Mouse (Mus musculus) limb, embryonic 12.5 days (tissue): ENCODE data around the gene Ccne1. TPM values are rescaled to one million over a fixed set of nuclear protein-coding genes. Genes with fewer than 3 reads are reported as not detected.

Source experiments
- ATAC-seq: fragments of 200-750 bp; cut with Nextera tagmentation; 2 replicates; pipeline ENCODE4 v1.8.0; 2017; ENCODE audit warnings: low read depth, moderate TSS enrichment; ENCODE audit not compliant: insufficient number of reproducible peaks, insufficient read depth, low FRiP score, low TSS enrichment
- H3K27ac ChIP-seq: fragments of 300-500 bp; sonication (generic); 2 replicates; pipeline ENCODE4 v1.5.1; 2016; ENCODE audit warnings: mild to moderate bottlenecking, moderate library complexity
- H3K27me3 ChIP-seq: fragments of 300-500 bp; sonication (generic); 2 replicates; pipeline ENCODE4 v1.6.1; 2016; ENCODE audit warnings: mild to moderate bottlenecking, moderate library complexity
- H3K36me3 ChIP-seq: fragments of 300-500 bp; sonication (generic); 2 replicates; pipeline ENCODE4 v1.6.1; 2016; ENCODE audit warnings: mild to moderate bottlenecking, moderate library complexity
- H3K4me1 ChIP-seq: fragments of 300-500 bp; sonication (generic); replicated peaks from 2 replicates; pipeline ENCODE4 v1.6.1; 2016
- H3K4me2 ChIP-seq: fragments of 300-500 bp; sonication (generic); 2 replicates; pipeline ENCODE4 v1.6.1; 2016; ENCODE audit warnings: mild to moderate bottlenecking, moderate library complexity
- H3K4me3 ChIP-seq: fragments of 300-500 bp; sonication (generic); replicated peaks from 2 replicates; pipeline ENCODE4 v1.5.1; 2016; ENCODE audit warnings: mild to moderate bottlenecking
- H3K9ac ChIP-seq: fragments of 300-500 bp; sonication (generic); replicated peaks from 2 replicates; pipeline ENCODE4 v1.6.1; 2016; ENCODE audit warnings: mild to moderate bottlenecking, moderate library complexity
- H3K9me3 ChIP-seq: fragments of 300-500 bp; sonication (generic); 2 replicates; pipeline ENCODE4 v1.6.1; 2016; ENCODE audit warnings: mild to moderate bottlenecking, moderate library complexity
- WGBS: fragments of 180-500 bp; shearing (Covaris S2); methylation state at CpG from one replicate; pipeline ENCODE4 v1.1.7; 2016; 5-methylcytosine and 5-hydroxymethylcytosine counted together
- polyA plus RNA-seq: library from polyadenylated mRNA; unstranded; fragments of >200 nt; fragmentation: Nextera tagmentation; extraction: Ambion mirVana; gene quantifications from 2 replicates; pipeline ENCODE4 v1.2.1, GENCODE M21; 2016

The Ccne1 gene
- polyA plus RNA-seq, 1 experiment from 2014 or later = 85.6 TPM

GRCm38 (mm10) chr7:38075487-38075886 is 31.8 kb downstream of the Ccne1 start:
- Histone ChIP-seq H3K4me3 (no peak overlapping the region), H3K4me1 (peaks cover 5% of the 10 kb centered on the region; the same call in 1 of the 2 replicates), H3K4me2 (no peak overlapping the region), H3K27ac (no peak overlapping the region), H3K9ac (no peak overlapping the region), H3K27me3 (peaks cover 17% of the 10 kb centered on the region; the same call in 1 of the 2 replicates), H3K36me3 (no peaks in the 10 kb centered on the region), H3K9me3 (no peaks in the 10 kb centered on the region)
- ATAC-seq = no peak
- WGBS = 64% methylated on average over 6 of the region's 6 CpGs

- Histone ChIP-seq H3K27me3 (peaks cover 17% of the 10 kb centered on the region; the same call in 1 of the 2 replicates), H3K4me1 (peaks cover 5% of the 10 kb centered on the region; the same call in 1 of the 2 replicates), H3K9ac (no peak overlapping the region), H3K4me3 (peak overlapping the region; percentile 17; the same call in 1 of the 2 replicates), H3K4me2 (peak overlapping the region; percentile 51), H3K36me3 (no peaks in the 10 kb centered on the region), H3K27ac (no peak overlapping the region), H3K9me3 (no peaks in the 10 kb centered on the region)
- ATAC-seq = no peak
- WGBS = 46% methylated on average over 10 of the region's 10 CpGs
These were observed 32.4 kb downstream of the Ccne1 start for GRCm38 (mm10) chr7:38074920-38075319.

GRCm38 (mm10) chr7:38074514-38074913 is 32.8 kb downstream of the Ccne1 start:
- H3K4me3 ChIP-seq = peak overlapping the region; percentile 17; the same call in 1 of the 2 replicates
- H3K4me2 ChIP-seq = peak overlapping the region; percentile 51
- no peaks in the 10 kb centered on the region for H3K9me3 ChIP-seq
- ATAC-seq = no peak
- whole genome bisulfite sequencing = 2% methylated on average over 14 of the region's 14 CpGs
- H3K4me1 ChIP-seq = peaks cover 5% of the 10 kb centered on the region; the same call in 1 of the 2 replicates
- no peaks in the 10 kb centered on the region for H3K36me3 ChIP-seq
- peaks cover 17% of the 10 kb centered on the region; the same call in 1 of the 2 replicates for H3K27me3 ChIP-seq
- H3K27ac ChIP-seq = no peak overlapping the region
- no peak overlapping the region for H3K9ac ChIP-seq

- Histone ChIP-seq H3K36me3 (no peaks in the 10 kb centered on the region), H3K27ac (no peak overlapping the region), H3K9ac (no peak overlapping the region), H3K4me2 (0 out of 2 replicates have a peak overlapping the region, but pooled peaks have one; percentile 51), H3K9me3 (no peaks in the 10 kb centered on the region), H3K4me1 (peaks cover 5% of the 10 kb centered on the region; the same call in 1 of the 2 replicates), H3K27me3 (peaks cover 17% of the 10 kb centered on the region; the same call in 1 of the 2 replicates), H3K4me3 (no peak overlapping the region)
- peak; percentile 56 for ATAC-seq
- 26% methylated on average over 3 of the region's 3 CpGs for WGBS
These were observed 33.6 kb downstream of the Ccne1 start for GRCm38 (mm10) chr7:38073782-38074181.

GRCm38 (mm10) chr7:38071065-38071464 is 36.3 kb downstream of the Ccne1 start:
- Histone ChIP-seq H3K27me3 (peaks cover 17% of the 10 kb centered on the region; the same call in 1 of the 2 replicates), H3K4me3 (no peak overlapping the region), H3K36me3 (no peaks in the 10 kb centered on the region), H3K4me2 (no peak overlapping the region), H3K9ac (no peak overlapping the region), H3K9me3 (no peaks in the 10 kb centered on the region), H3K4me1 (peaks cover 5% of the 10 kb centered on the region; the same call in 1 of the 2 replicates), H3K27ac (no peak overlapping the region)
- no peak for ATAC-seq
- WGBS = 80% methylated on average over 5 of the region's 5 CpGs

- Histone ChIP-seq H3K9me3 (no peaks in the 10 kb centered on the region), H3K4me1 (peaks cover 5% of the 10 kb centered on the region; the same call in 1 of the 2 replicates), H3K36me3 (no peaks in the 10 kb centered on the region), H3K4me3 (no peak overlapping the region), H3K27ac (no peak overlapping the region), H3K4me2 (no peak overlapping the region), H3K27me3 (peaks cover 16% of the 10 kb centered on the region; the same call in 1 of the 2 replicates), H3K9ac (no peak overlapping the region)
- ATAC-seq = no peak
- 47% methylated on average over 2 of the region's 2 CpGs for WGBS
These were observed 36.7 kb downstream of the Ccne1 start for GRCm38 (mm10) chr7:38070663-38071062.

- Histone ChIP-seq H3K4me2 (no peak overlapping the region), H3K9me3 (no peaks in the 10 kb centered on the region), H3K4me3 (no peak overlapping the region), H3K27ac (no peak overlapping the region), H3K4me1 (peaks cover 5% of the 10 kb centered on the region; the same call in 1 of the 2 replicates), H3K36me3 (no peaks in the 10 kb centered on the region), H3K27me3 (peaks cover 8% of the 10 kb centered on the region; the same call in 1 of the 2 replicates), H3K9ac (no peak overlapping the region)
- ATAC-seq = no peak
- WGBS = 43% methylated on average over 4 of the region's 4 CpGs
These were observed 42.9 kb downstream of the Ccne1 start for GRCm38 (mm10) chr7:38064431-38064830.

GRCm38 (mm10) chr7:38061060-38061970 is 46.0 kb downstream of the Ccne1 start:
- Histone ChIP-seq H3K9ac (peak overlapping the region; percentile 73), H3K27me3 (peaks cover 8% of the 10 kb centered on the region; the same call in 1 of the 2 replicates), H3K27ac (0 out of 2 replicates have a peak overlapping the region, but pooled peaks have one; percentile 19), H3K9me3 (no peaks in the 10 kb centered on the region), H3K36me3 (no peaks in the 10 kb centered on the region), H3K4me3 (peak overlapping the region; percentile 58), H3K4me1 (peaks cover 5% of the 10 kb centered on the region; the same call in 1 of the 2 replicates), H3K4me2 (peak overlapping the region; percentile 75)
- WGBS = under 1% methylated on average over 57 of the region's 57 CpGs
- peak; percentile 76 for ATAC-seq

GRCm38 (mm10) chr7:38059636-38060330 is 47.6 kb downstream of the Ccne1 start:
- Histone ChIP-seq H3K36me3 (no peaks in the 10 kb centered on the region), H3K27ac (no peak overlapping the region), H3K27me3 (peaks cover 8% of the 10 kb centered on the region; the same call in 1 of the 2 replicates), H3K4me1 (peaks cover 5% of the 10 kb centered on the region; the same call in 1 of the 2 replicates), H3K9me3 (no peaks in the 10 kb centered on the region), H3K9ac (no peak overlapping the region), H3K4me3 (no peak overlapping the region), H3K4me2 (no peak overlapping the region)
- ATAC-seq = no peak
- 68% methylated on average over 8 of the region's 8 CpGs for WGBS

GRCm38 (mm10) chr7:38059096-38059495 is 48.2 kb downstream of the Ccne1 start:
- no peak overlapping the region for H3K4me2 ChIP-seq
- H3K4me1 ChIP-seq = peaks cover 5% of the 10 kb centered on the region; the same call in 1 of the 2 replicates
- no peaks in the 10 kb centered on the region for H3K9me3 ChIP-seq
- no peak overlapping the region for H3K4me3 ChIP-seq
- H3K9ac ChIP-seq = no peak overlapping the region
- no peaks in the 10 kb centered on the region for H3K36me3 ChIP-seq
- H3K27me3 ChIP-seq = peaks cover 8% of the 10 kb centered on the region; the same call in 1 of the 2 replicates
- ATAC-seq = no peak
- WGBS = 67% methylated on average over 7 of the region's 7 CpGs
- H3K27ac ChIP-seq = no peak overlapping the region
